Mouse (Mus musculus): ENCODE results near the gene Hnrnpu.
"Not testable (repeated sequence)": the region's sequence is repeated elsewhere in the genome, so short reads cannot be mapped to it uniquely, and the experiment has no call there.

Gene Hnrnpu

DNA sequence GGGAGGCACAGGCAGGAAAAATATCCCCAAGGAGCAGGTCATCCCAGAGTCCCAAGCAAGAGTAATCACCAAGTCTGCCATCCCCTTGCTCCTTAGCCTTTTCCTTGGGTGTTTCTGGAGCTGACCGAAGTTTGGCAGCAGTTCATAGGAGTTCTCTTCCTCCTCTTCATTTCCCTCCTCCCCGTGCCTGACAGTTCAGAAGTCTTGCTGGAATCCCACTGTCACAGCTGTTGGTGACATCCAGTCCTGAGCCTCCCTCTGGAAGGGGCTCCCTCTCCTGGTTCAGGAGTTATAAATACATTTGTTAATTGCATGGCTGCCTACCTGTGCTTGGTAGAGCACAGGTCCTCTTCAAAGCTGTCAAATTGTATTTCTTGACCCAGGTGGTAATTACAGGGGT, 28.1 kb downstream of the Hnrnpu start:
- no peak for DNase-seq

DNA sequence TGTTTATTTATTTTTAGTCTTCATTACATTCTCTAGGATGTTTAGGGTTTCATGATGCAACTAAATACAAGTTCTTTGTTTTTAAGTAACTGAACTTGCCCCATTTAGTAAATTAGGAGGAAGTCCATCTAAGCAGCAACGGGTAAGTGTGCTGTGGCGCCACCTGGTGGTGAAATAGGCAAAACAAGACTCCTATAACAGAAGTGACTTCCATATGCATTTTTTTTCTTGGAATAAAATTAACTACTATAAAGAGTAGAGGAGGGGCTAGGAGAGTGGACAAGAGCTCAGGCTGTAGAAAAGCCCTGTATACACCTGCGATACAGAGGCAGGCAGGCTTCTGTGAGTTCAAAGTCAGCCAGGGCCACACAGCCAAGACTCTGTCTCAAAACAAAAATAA, 34.2 kb downstream of the Hnrnpu start:
- DNase-seq, result peak; percentile 67 to 82

DNA sequence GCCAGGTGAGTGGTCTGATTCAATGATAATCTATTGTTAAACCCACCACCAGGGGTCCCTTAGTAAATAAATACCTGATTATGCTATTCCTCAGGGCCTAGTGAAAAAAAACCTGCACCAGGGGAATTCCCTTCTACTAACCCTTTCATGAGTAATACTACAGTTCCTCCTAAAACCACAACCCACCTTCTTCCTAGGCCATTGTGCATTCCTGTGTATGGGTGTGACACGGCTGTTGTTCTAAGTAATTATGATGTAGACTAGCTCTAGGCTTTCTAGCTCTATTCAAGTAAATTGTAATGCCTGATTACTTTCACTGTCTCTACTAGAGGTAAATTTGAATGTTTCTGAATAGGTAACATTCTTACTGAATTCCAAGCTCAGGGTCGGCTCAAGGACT, 36.3 kb downstream of the Hnrnpu start:
- DNase-seq, result not testable (repeated sequence)

DNA sequence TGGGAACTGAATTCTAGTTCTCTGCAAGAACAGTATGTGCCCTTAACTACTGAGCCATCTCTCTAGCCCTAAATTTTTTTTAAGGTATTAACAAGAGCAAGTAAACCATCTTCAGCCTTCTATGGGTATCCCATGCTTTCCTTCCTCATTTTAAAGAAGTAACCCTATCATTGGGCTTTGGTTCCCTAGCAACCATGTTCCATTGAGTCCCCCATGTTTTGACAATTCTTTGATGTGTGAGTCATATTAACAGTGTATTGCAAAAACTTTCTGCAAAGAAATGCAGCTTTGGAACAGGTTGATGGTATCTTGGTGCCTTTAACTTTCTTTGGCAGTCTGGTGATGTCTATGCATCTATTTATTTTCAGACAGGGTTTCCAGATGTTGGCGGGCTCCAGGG, 43.5 kb downstream of the Hnrnpu start:
- DNase-seq, result no peak

DNA sequence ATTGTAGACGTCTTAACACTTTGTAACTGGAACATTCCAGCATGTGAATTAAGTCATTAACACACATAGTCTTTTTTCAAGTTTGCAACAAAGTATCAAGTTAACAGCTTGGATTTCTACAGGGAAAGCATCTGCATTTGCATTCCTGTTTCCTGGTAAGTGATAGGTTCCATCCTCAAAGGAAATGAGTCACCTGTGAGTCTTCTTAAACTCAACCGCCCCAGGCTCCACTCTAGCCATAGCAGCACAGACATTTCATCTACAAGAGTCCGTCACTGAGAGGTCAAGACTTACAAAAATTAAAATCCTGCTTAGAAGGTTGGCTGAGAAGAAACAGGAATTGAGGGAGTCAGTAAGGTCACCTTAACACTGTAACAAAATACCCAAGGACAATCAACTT, 45.9 kb downstream of the Hnrnpu start:
- DNase-seq, result no peak

DNA sequence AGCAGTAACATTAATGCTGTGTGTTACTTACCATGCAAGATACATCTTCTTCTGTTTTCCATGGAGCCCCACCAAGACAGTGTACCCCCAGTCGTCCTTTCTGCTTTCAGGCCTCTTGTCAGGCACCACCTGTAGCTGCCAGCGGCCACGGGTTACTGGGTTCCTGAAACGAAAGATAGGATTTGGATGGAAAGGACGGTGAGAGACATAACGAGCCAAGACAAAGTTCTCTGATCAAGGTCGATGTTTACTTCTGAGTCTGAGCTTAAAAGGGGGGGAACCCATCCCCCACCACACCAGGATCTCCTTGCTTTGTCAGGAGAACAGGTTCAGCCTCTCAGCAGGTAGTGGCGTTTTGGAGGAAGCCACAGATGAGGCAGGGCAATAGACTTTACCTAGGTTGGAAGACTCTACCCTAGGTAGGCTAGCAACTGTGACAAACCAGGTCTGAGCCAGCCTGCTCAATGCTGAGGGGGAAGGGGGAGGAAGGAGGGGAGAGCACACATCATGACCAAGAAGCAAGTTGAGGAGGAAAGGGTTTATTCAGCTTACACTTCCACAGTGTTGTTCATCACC, 49.9 kb downstream of the Hnrnpu start:
- no peak for DNase-seq

DNA sequence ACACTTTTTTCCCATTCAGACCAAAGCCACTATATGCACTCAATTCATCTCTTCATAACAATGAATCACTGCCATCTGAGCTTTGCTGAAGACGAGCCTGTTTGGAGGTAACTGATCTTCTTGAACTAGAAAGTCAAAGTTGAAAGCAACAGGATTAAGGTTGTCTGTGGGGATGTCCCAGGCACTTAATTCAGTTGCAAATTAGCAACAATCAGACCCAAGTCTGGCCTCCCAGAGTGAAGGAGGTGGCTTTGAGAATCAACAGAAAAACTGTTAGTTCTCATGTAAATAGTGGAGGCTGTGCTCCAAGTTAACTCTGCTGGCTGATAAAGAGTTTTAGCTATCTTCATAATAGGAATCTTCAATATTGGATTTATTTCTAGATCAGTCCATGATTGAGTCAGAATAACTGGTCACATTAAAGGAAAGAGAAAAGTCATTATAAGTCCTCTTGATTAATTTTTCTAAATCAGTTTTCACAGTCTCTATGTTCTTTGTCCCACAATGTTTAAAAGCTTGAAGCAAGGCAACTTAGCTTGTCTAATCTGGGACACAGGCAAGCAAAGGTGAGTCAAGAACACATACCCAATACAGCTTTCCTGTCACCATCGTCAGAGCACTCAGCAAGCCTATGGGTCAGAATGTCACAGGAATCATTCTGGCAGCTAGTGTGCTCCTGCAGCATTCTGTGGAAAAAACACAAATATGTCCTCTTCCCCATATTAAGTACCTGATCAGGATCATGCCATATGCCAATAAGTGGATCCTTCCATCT, 53.5 kb downstream of the Hnrnpu start:
- DNase-seq, result no peak

DNA sequence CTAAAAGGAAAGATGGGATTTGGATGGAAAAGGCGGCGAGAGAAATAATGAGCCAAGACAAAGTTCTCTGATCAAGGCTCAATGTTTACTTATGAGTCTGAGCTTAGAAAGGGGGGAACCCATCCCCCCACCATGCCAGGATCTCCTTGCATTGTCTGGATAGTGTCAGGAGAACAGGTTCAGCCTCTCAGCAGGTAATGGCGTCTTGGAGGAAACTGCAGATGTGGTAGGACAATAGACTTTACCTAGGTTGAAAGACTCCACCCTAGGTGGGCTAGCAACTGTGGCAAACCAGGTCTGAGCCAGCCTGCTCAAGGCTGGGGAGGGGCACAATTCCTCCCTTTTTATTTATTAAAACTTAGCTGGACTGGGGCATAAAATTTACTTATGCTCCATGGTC, 54.3 kb downstream of the Hnrnpu start:
- not testable (repeated sequence) for DNase-seq

DNA sequence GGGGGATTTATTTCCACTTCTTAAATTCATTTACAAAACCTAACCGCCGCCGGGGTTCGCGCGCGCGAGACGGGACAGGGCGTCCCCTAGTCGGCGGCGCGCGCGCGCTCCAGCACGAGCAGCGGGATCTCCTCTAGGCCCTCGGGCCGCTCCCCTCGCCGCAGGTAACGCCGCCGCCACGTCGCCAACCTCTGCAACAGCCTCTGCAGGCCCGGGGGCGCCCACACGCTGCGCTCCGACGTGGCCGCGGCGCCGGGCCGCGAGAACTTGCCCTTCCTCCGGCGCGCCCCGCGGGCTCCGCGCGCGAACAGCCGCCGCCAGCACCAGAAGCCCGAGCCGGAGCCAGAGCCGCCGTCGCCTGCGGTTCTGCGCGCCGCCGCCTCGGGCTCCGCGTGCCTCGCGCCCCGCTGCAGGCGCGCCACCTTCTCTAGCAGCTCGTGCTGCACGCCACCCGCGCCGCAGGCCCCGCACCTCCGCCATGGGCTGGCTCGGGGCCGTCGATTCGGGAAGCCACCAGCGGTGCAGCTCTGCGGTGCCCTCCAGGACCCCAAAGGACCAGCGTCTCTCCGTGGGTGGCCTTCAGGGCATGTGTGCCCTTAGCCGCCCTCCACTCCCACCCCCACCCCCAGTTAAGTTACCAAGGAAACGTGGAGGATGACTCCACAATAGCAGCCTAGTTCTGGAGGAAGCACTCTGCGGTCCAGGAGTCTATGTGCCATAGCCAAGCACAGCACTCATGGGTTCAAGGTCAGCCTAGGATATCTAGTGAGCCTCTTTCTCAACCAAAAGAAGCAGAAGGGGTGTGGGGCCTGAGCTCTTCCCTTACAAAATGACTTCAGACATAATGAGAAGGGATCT, 61.3 kb downstream of the Hnrnpu start:
- peak; percentile 63 to 79 for DNase-seq

DNA sequence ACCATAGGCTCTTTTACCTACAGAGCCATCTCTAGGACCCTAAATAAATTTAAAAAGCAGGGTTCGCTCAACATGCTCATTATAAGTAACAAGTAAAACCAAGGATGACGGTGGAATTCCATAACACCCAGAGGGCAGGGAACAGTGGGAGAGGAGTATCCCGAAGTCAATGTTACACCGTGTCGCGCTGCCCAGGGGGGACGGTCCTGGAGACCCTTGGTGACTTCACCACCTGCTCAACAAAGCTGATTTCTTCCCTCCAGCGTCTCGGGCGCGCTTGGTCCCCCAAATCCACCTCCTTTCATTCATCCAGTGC, 61.9 kb downstream of the Hnrnpu start:
- DNase-seq, result no peak

DNA sequence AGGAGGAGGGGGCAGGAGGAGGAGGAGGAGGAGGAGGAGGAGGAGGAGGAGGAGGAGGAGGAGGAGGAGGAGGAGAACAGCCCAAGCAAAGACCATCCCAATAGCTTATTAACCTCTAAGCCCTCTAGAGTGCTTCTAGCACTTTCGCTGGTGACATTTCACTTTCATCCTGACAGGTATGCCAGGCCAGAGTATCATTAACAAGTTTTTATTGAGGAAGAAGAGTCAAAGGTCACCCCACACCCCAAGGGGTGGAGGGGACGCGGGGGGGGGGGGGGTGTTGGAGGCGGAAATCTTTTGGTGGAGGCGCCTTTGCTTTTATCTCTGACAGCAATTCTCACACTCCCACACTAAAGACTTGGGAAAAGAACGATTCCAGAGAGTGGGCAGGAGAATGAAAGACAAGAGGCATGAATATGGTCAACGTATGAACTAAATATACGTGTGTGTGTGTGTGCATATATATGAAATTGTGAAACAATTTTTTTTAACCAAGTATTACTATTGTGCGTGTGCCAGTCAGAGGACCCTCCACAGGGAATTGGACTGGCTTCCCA, 62.3 kb downstream of the Hnrnpu start:
- DNase-seq, result no peak
